Mouse (Mus musculus) embryonic facial prominence, embryonic 14.5 days (tissue): ENCODE results near the gene Smim14. TPM values are rescaled to one million over a fixed set of nuclear protein-coding genes. Genes with fewer than 3 reads are reported as not detected.
"Not testable (repeated sequence)": the region's sequence is repeated elsewhere in the genome, so short reads cannot be mapped to it uniquely, and the experiment has no call there.

Experiments used
- ATAC-seq: fragments of 200-750 bp; cut with Nextera tagmentation; 2 replicates; pipeline ENCODE4 v1.8.0; 2017; ENCODE audit warnings: low read depth, moderate number of reproducible peaks, moderate TSS enrichment
- DNase-seq: peaks from one replicate; pipeline ENCODE4 v3.0.0-alpha.2; 2015; ENCODE audit warnings: low spot score
- H3K27ac ChIP-seq: fragments of 300-500 bp; sonication (generic); replicated peaks from 2 replicates; pipeline ENCODE4 v1.5.1; 2014; ENCODE audit warnings: low read depth, mild to moderate bottlenecking, low read length, moderate library complexity
- H3K27me3 ChIP-seq: fragments of 300-500 bp; sonication (generic); replicated peaks from 2 replicates; pipeline ENCODE4 v1.6.1; 2014; ENCODE audit warnings: low read length; ENCODE audit not compliant: control insufficient read depth, insufficient read depth
- H3K36me3 ChIP-seq: fragments of 300-500 bp; sonication (generic); 2 replicates; pipeline ENCODE4 v1.6.1; 2014; ENCODE audit warnings: low read length, mixed read lengths; ENCODE audit not compliant: control insufficient read depth, insufficient read depth
- H3K4me1 ChIP-seq: fragments of 300-500 bp; sonication (generic); 2 replicates; pipeline ENCODE4 v1.6.1; 2014; ENCODE audit warnings: antibody characterized with exemption, low read length; ENCODE audit not compliant: control insufficient read depth, insufficient read depth
- H3K4me2 ChIP-seq: fragments of 300-500 bp; sonication (generic); 2 replicates; pipeline ENCODE4 v1.6.1; 2014; ENCODE audit warnings: low read depth, mild to moderate bottlenecking, low read length, moderate library complexity, mixed read lengths
- H3K4me3 ChIP-seq: fragments of 300-500 bp; sonication (generic); 2 replicates; pipeline ENCODE4 v1.5.1; 2014; ENCODE audit warnings: low read depth, mild to moderate bottlenecking, low read length
- H3K9ac ChIP-seq: fragments of 300-500 bp; sonication (generic); 2 replicates; pipeline ENCODE4 v1.6.1; 2014; ENCODE audit warnings: low read depth, mild to moderate bottlenecking, low read length, moderate library complexity, mixed read lengths
- H3K9me3 ChIP-seq: fragments of 300-500 bp; sonication (generic); 2 replicates; pipeline ENCODE4 v1.6.1; 2016; ENCODE audit warnings: low read length; ENCODE audit not compliant: control insufficient read depth
- WGBS: fragments of 180-500 bp; shearing (Covaris S2); extraction: QIAGEN DNeasy Blood & Tissue Kit; methylation state at CpG from one replicate; pipeline ENCODE4 v1.1.7; 2014; 5-methylcytosine and 5-hydroxymethylcytosine counted together
- polyA plus RNA-seq: library from polyadenylated mRNA; unstranded; fragments of >200 nt; fragmentation: Nextera tagmentation; extraction: Ambion mirVana; gene quantifications from 2 replicates; pipeline ENCODE4 v1.2.1, GENCODE M21; 2014

The Smim14 gene
- polyA plus RNA-seq, 1 experiment from 2014 or later: 144 TPM

GRCm38 (mm10) chr5:65549677-65550076 is 12.7 kb upstream of the Smim14 start:
- H3K4me2 ChIP-seq: no peak overlapping the region
- H3K4me1 ChIP-seq: no peaks in the 10 kb centered on the region
- H3K9me3 ChIP-seq: no peaks in the 10 kb centered on the region
- no peak overlapping the region for H3K9ac ChIP-seq
- no peak for ATAC-seq
- peaks cover 4% of the 10 kb centered on the region; the same call in 1 of the 2 replicates for H3K36me3 ChIP-seq
- no peak for DNase-seq
- WGBS: 89% methylated on average over 1 of the region's 1 CpGs
- H3K4me3 ChIP-seq: no peak overlapping the region
- H3K27me3 ChIP-seq: no peaks in the 10 kb centered on the region
- H3K27ac ChIP-seq: 0 out of 2 replicates have a peak overlapping the region, but pooled peaks have one; percentile 8

- no peak overlapping the region for H3K4me2 ChIP-seq
- no peaks in the 10 kb centered on the region for H3K9me3 ChIP-seq
- H3K4me1 ChIP-seq: no peaks in the 10 kb centered on the region
- H3K27me3 ChIP-seq: no peaks in the 10 kb centered on the region
- H3K4me3 ChIP-seq: no peak overlapping the region
- H3K9ac ChIP-seq: no peak overlapping the region
- 91% methylated on average over 2 of the region's 2 CpGs for WGBS
- DNase-seq: no peak
- no peak for ATAC-seq
- no peak overlapping the region for H3K27ac ChIP-seq
- no peaks in the 10 kb centered on the region for H3K36me3 ChIP-seq
Measured at GRCm38 (mm10) chr5:65544616-65545015, 7.6 kb upstream of the Smim14 start.

- H3K9ac ChIP-seq: no peak overlapping the region
- H3K27me3 ChIP-seq: no peaks in the 10 kb centered on the region
- DNase-seq: no peak
- no peak overlapping the region for H3K27ac ChIP-seq
- no peak overlapping the region for H3K4me3 ChIP-seq
- no peaks in the 10 kb centered on the region for H3K9me3 ChIP-seq
- H3K36me3 ChIP-seq: no peaks in the 10 kb centered on the region
- peaks cover 8% of the 10 kb centered on the region for H3K4me1 ChIP-seq
- 91% methylated on average over 1 of the region's 1 CpGs for WGBS
- no peak for ATAC-seq
- no peak overlapping the region for H3K4me2 ChIP-seq
Measured at GRCm38 (mm10) chr5:65543491-65543890, 6.5 kb upstream of the Smim14 start.

- H3K36me3 ChIP-seq: no peaks in the 10 kb centered on the region
- H3K27me3 ChIP-seq: no peaks in the 10 kb centered on the region
- H3K4me1 ChIP-seq: peaks cover 8% of the 10 kb centered on the region
- H3K4me2 ChIP-seq: no peak overlapping the region
- ATAC-seq (no peak), DNase-seq (no peak)
- no peaks in the 10 kb centered on the region for H3K9me3 ChIP-seq
- H3K9ac ChIP-seq: no peak overlapping the region
- H3K4me3 ChIP-seq: no peak overlapping the region
- H3K27ac ChIP-seq: no peak overlapping the region
- 82% methylated on average over 3 of the region's 3 CpGs for WGBS
Measured at GRCm38 (mm10) chr5:65541889-65542288, 4.9 kb upstream of the Smim14 start.

- Histone ChIP-seq H3K4me3 (no peak overlapping the region), H3K27me3 (no peaks in the 10 kb centered on the region), H3K4me2 (0 out of 2 replicates have a peak overlapping the region, but pooled peaks have one; percentile 78), H3K9ac (no peak overlapping the region), H3K36me3 (no peaks in the 10 kb centered on the region), H3K9me3 (no peaks in the 10 kb centered on the region), H3K4me1 (peaks cover 8% of the 10 kb centered on the region), H3K27ac (no peak overlapping the region)
- DNase-seq: no peak
- ATAC-seq: no peak
- WGBS: 92% methylated on average over 3 of the region's 3 CpGs
Measured at GRCm38 (mm10) chr5:65539786-65540185, 2.8 kb upstream of the Smim14 start.

- H3K9me3 ChIP-seq: no peaks in the 10 kb centered on the region
- H3K4me1 ChIP-seq: peaks cover 8% of the 10 kb centered on the region
- H3K27ac ChIP-seq: no peak overlapping the region
- no peaks in the 10 kb centered on the region for H3K36me3 ChIP-seq
- peak overlapping the region; percentile 78 for H3K4me2 ChIP-seq
- no peaks in the 10 kb centered on the region for H3K27me3 ChIP-seq
- DNase-seq (no peak), ATAC-seq (no peak)
- 41% methylated on average over 4 of the region's 4 CpGs for WGBS
- H3K4me3 ChIP-seq: peak overlapping the region; percentile 35
- H3K9ac ChIP-seq: 0 out of 2 replicates have a peak overlapping the region, but pooled peaks have one; percentile 42
Measured at GRCm38 (mm10) chr5:65538829-65539228, 1.8 kb upstream of the Smim14 start.

- Histone ChIP-seq H3K4me2 (peak overlapping the region; percentile 78), H3K9ac (peak overlapping the region; percentile 88), H3K36me3 (no peaks in the 10 kb centered on the region), H3K27ac (peak overlapping the region; percentile 99), H3K4me1 (peaks cover 8% of the 10 kb centered on the region), H3K27me3 (no peaks in the 10 kb centered on the region), H3K4me3 (peak overlapping the region; percentile 88), H3K9me3 (no peaks in the 10 kb centered on the region)
- WGBS: under 1% methylated on average over 4 of the region's 4 CpGs
- DNase-seq (no peak), ATAC-seq (no peak)
Measured at GRCm38 (mm10) chr5:65538121-65538520, 1.1 kb upstream of the Smim14 start.

GRCm38 (mm10) chr5:65537420-65538071 is 562 bp upstream of the Smim14 start:
- H3K4me1 ChIP-seq: peaks cover 8% of the 10 kb centered on the region
- peak overlapping the region; percentile 88 for H3K9ac ChIP-seq
- H3K4me3 ChIP-seq: peak overlapping the region; percentile 88
- H3K36me3 ChIP-seq: no peaks in the 10 kb centered on the region
- H3K27ac ChIP-seq: peak overlapping the region; percentile 99
- WGBS: 2% methylated on average over 22 of the region's 59 CpGs
- no peaks in the 10 kb centered on the region for H3K9me3 ChIP-seq
- H3K27me3 ChIP-seq: no peaks in the 10 kb centered on the region
- DNase-seq (peak; percentile 72), ATAC-seq (peak; percentile 54)
- H3K4me2 ChIP-seq: peak overlapping the region; percentile 78

GRCm38 (mm10) chr5:65536068-65536465 is 917 bp downstream of the Smim14 start:
- H3K9me3 ChIP-seq, DNase-seq, H3K4me1 ChIP-seq, H3K27me3 ChIP-seq, ATAC-seq, H3K36me3 ChIP-seq: not testable (repeated sequence)
- H3K4me3 ChIP-seq: peak overlapping the region; percentile 88
- peak overlapping the region; percentile 99 for H3K27ac ChIP-seq
- WGBS: 84% methylated on average over 10 of the region's 10 CpGs
- H3K4me2 ChIP-seq: peak overlapping the region; percentile 78
- H3K9ac ChIP-seq: peak overlapping the region; percentile 88
